Mouse (Mus musculus): Measurements from ENCODE around the gene Gpr89. TPM values are rescaled to one million over a fixed set of nuclear protein-coding genes. Genes with fewer than 3 reads are reported as not detected.

Gene Gpr89
- polyA plus RNA-seq, 1 experiment, result 20.0 TPM

GRCm38 (mm10) chr3:96848470-96848869, 56.7 kb downstream of the Gpr89 start:
- no peak overlapping the region for H3K4me3 ChIP-seq (ENCODE audit: insufficient read depth, low read depth, low read length)
- H3K4me1 ChIP-seq (ENCODE audit: control insufficient read depth, insufficient read depth, insufficient read length, low read length), result no peaks in the 10 kb centered on the region
- no peak overlapping the region for H3K27ac ChIP-seq (replicated peaks; ENCODE audit: low read depth, low read length)

- Histone ChIP-seq H3K4me3 (ENCODE audit: insufficient read depth, low read depth, low read length) (no peak overlapping the region), H3K4me1 (ENCODE audit: control insufficient read depth, insufficient read depth, insufficient read length, low read length) (no peaks in the 10 kb centered on the region), H3K27ac (replicated peaks; ENCODE audit: low read depth, low read length) (no peak overlapping the region)
Measured at GRCm38 (mm10) chr3:96847661-96848060, 57.5 kb downstream of the Gpr89 start.

- H3K27ac ChIP-seq (replicated peaks; ENCODE audit: low read depth, low read length), result no peak overlapping the region
- H3K4me1 ChIP-seq (ENCODE audit: control insufficient read depth, insufficient read depth, insufficient read length, low read length), result no peaks in the 10 kb centered on the region
- H3K4me3 ChIP-seq (ENCODE audit: insufficient read depth, low read depth, low read length), result no peak overlapping the region
Measured at GRCm38 (mm10) chr3:96846985-96847384, 58.2 kb downstream of the Gpr89 start.

GRCm38 (mm10) chr3:96845806-96846205, 59.3 kb downstream of the Gpr89 start:
- H3K27ac ChIP-seq (replicated peaks; ENCODE audit: low read depth, low read length), result no peak overlapping the region

GRCm38 (mm10) chr3:96845191-96845590, 60.0 kb downstream of the Gpr89 start:
- no peaks in the 10 kb centered on the region for H3K4me1 ChIP-seq (ENCODE audit: control insufficient read depth, insufficient read depth, insufficient read length, low read length)
- no peak overlapping the region for H3K4me3 ChIP-seq (ENCODE audit: insufficient read depth, low read depth, low read length)
- no peak overlapping the region for H3K27ac ChIP-seq (replicated peaks; ENCODE audit: low read depth, low read length)

More at GRCm38 (mm10) chr3:96845806-96846205, 59.3 kb downstream of the Gpr89 start:
- H3K4me1 ChIP-seq (ENCODE audit: control insufficient read depth, insufficient read depth, insufficient read length, low read length), result no peaks in the 10 kb centered on the region
- H3K4me3 ChIP-seq (ENCODE audit: insufficient read depth, low read depth, low read length), result no peak overlapping the region

- no peak overlapping the region for H3K4me3 ChIP-seq (ENCODE audit: insufficient read depth, low read depth, low read length)
- peaks cover 3% of the 10 kb centered on the region; the same call in 1 of the 2 replicates for H3K4me1 ChIP-seq (ENCODE audit: control insufficient read depth, insufficient read depth, insufficient read length, low read length)
- no peak overlapping the region for H3K27ac ChIP-seq (replicated peaks; ENCODE audit: low read depth, low read length)
Measured at GRCm38 (mm10) chr3:96838996-96839645, 66.0 kb downstream of the Gpr89 start.

GRCm38 (mm10) chr3:96836414-96836813, 68.7 kb downstream of the Gpr89 start:
- H3K4me1 ChIP-seq (ENCODE audit: control insufficient read depth, insufficient read depth, insufficient read length, low read length), result peaks cover 3% of the 10 kb centered on the region; the same call in 1 of the 2 replicates
- no peak overlapping the region for H3K4me3 ChIP-seq (ENCODE audit: insufficient read depth, low read depth, low read length)
- no peak overlapping the region for H3K27ac ChIP-seq (replicated peaks; ENCODE audit: low read depth, low read length)

GRCm38 (mm10) chr3:96834587-96835348, 70.4 kb downstream of the Gpr89 start:
- Histone ChIP-seq H3K4me3 (ENCODE audit: insufficient read depth, low read depth, low read length) (no peak overlapping the region), H3K4me1 (ENCODE audit: control insufficient read depth, insufficient read depth, insufficient read length, low read length) (peaks cover 3% of the 10 kb centered on the region; the same call in 1 of the 2 replicates), H3K27ac (replicated peaks; ENCODE audit: low read depth, low read length) (no peak overlapping the region)

- H3K4me3 ChIP-seq (ENCODE audit: insufficient read depth, low read depth, low read length), result no peak overlapping the region
- H3K27ac ChIP-seq (replicated peaks; ENCODE audit: low read depth, low read length), result no peak overlapping the region
Measured at GRCm38 (mm10) chr3:96832930-96833329, 72.2 kb downstream of the Gpr89 start.

GRCm38 (mm10) chr3:96829856-96830255, 75.3 kb downstream of the Gpr89 start:
- no peak overlapping the region for H3K4me3 ChIP-seq (ENCODE audit: insufficient read depth, low read depth, low read length)
- no peak overlapping the region for H3K27ac ChIP-seq (replicated peaks; ENCODE audit: low read depth, low read length)
- no peaks in the 10 kb centered on the region for H3K4me1 ChIP-seq (ENCODE audit: control insufficient read depth, insufficient read depth, insufficient read length, low read length)

More at GRCm38 (mm10) chr3:96832930-96833329, 72.2 kb downstream of the Gpr89 start:
- peaks cover 3% of the 10 kb centered on the region; the same call in 1 of the 2 replicates for H3K4me1 ChIP-seq (ENCODE audit: control insufficient read depth, insufficient read depth, insufficient read length, low read length)

- no peak within 1 kb of the TSS for H3K27ac ChIP-seq (replicated peaks; ENCODE audit: low read depth, low read length)
- H3K4me3 ChIP-seq (ENCODE audit: insufficient read depth, low read depth, low read length), result no peak within 1 kb of the TSS
- no peaks in the 10 kb centered on the region for H3K4me1 ChIP-seq (ENCODE audit: control insufficient read depth, insufficient read depth, insufficient read length, low read length)
Measured at GRCm38 (mm10) chr3:96828984-96829383, 76.2 kb downstream of the Gpr89 start, which contains the start of the genes Pdzk1 and Cd160. TSS of gene Pdzk1 (plus strand) at chr3:96829284. TSS of gene Cd160 (minus strand) at chr3:96829351.

GRCm38 (mm10) chr3:96828308-96828864, 76.8 kb downstream of the Gpr89 start:
- Histone ChIP-seq H3K4me3 (ENCODE audit: insufficient read depth, low read depth, low read length) (no peak overlapping the region), H3K27ac (replicated peaks; ENCODE audit: low read depth, low read length) (no peak overlapping the region), H3K4me1 (ENCODE audit: control insufficient read depth, insufficient read depth, insufficient read length, low read length) (no peaks in the 10 kb centered on the region)

- no peak overlapping the region for H3K4me3 ChIP-seq (ENCODE audit: insufficient read depth, low read depth, low read length)
- H3K4me1 ChIP-seq (ENCODE audit: control insufficient read depth, insufficient read depth, insufficient read length, low read length), result no peaks in the 10 kb centered on the region
- H3K27ac ChIP-seq (replicated peaks; ENCODE audit: low read depth, low read length), result no peak overlapping the region
Measured at GRCm38 (mm10) chr3:96825261-96825660, 79.9 kb downstream of the Gpr89 start.

GRCm38 (mm10) chr3:96824614-96825013, 80.5 kb downstream of the Gpr89 start:
- Histone ChIP-seq H3K4me3 (ENCODE audit: insufficient read depth, low read depth, low read length) (no peak overlapping the region), H3K4me1 (ENCODE audit: control insufficient read depth, insufficient read depth, insufficient read length, low read length) (no peaks in the 10 kb centered on the region), H3K27ac (replicated peaks; ENCODE audit: low read depth, low read length) (no peak overlapping the region)

GRCm38 (mm10) chr3:96823701-96824100, 81.4 kb downstream of the Gpr89 start:
- no peaks in the 10 kb centered on the region for H3K4me1 ChIP-seq (ENCODE audit: control insufficient read depth, insufficient read depth, insufficient read length, low read length)
- H3K4me3 ChIP-seq (ENCODE audit: insufficient read depth, low read depth, low read length), result no peak overlapping the region
- no peak overlapping the region for H3K27ac ChIP-seq (replicated peaks; ENCODE audit: low read depth, low read length)

Data from brown adipose tissue, adult 24 weeks (tissue).